Mouse (Mus musculus) cerebellum, postnatal 25 days (tissue): ENCODE results near the gene Ptpa.
"Not testable (repeated sequence)": the region's sequence is repeated elsewhere in the genome, so short reads cannot be mapped to it uniquely, and the experiment has no call there.

Source experiments
- DNase-seq, 2 experiments: peaks; one replicate each; pipeline ENCODE4 v3.0.0; 2021; ENCODE audit warnings: mixed read lengths in 2 of 2

The Ptpa gene

GRCm38 (mm10) chr2:30402843-30403242, 13.0 kb upstream of the Ptpa start:
- no peak for DNase-seq

- peak; percentile 46 to 67 for DNase-seq
Measured at GRCm38 (mm10) chr2:30403870-30404269, 12.0 kb upstream of the Ptpa start.

GRCm38 (mm10) chr2:30407221-30407620, 8.6 kb upstream of the Ptpa start:
- no peak for DNase-seq

GRCm38 (mm10) chr2:30407778-30408177, 8.1 kb upstream of the Ptpa start:
- no peak for DNase-seq

GRCm38 (mm10) chr2:30408452-30409100, 7.3 kb upstream of the Ptpa start:
- DNase-seq = no peak

- DNase-seq = no peak
Measured at GRCm38 (mm10) chr2:30409454-30410176, 6.2 kb upstream of the Ptpa start.

- peak; percentile 56 to 58 for DNase-seq
Measured at GRCm38 (mm10) chr2:30413038-30413973, 2.5 kb upstream of the Ptpa start.

- peak in 1 of 2 experiments; percentile 70 for DNase-seq
Measured at GRCm38 (mm10) chr2:30414101-30414500, 1.7 kb upstream of the Ptpa start.

- no peak for DNase-seq
Measured at GRCm38 (mm10) chr2:30414681-30415080, 1.2 kb upstream of the Ptpa start.

- DNase-seq = peak; percentile 93 to 96
Measured at GRCm38 (mm10) chr2:30415157-30415935, 493 bp upstream of the Ptpa start, which contains the start of gene Crat. Gene Crat, minus strand, starts transcription at chr2:30415813.

- DNase-seq = no peak
Measured at GRCm38 (mm10) chr2:30416649-30416965, 768 bp downstream of the Ptpa start.

- DNase-seq = not testable (repeated sequence)
Measured at GRCm38 (mm10) chr2:30417154-30417553, 1.3 kb downstream of the Ptpa start.

GRCm38 (mm10) chr2:30417595-30418165, 1.8 kb downstream of the Ptpa start:
- no peak for DNase-seq

GRCm38 (mm10) chr2:30418259-30418658, 2.4 kb downstream of the Ptpa start:
- no peak for DNase-seq

- DNase-seq = peak in 1 of 2 experiments; percentile 56
Measured at GRCm38 (mm10) chr2:30419112-30419511, 3.3 kb downstream of the Ptpa start.

- no peak for DNase-seq
Measured at GRCm38 (mm10) chr2:30421432-30421831, 5.6 kb downstream of the Ptpa start.

- DNase-seq = peak in 1 of 2 experiments; percentile 60
Measured at GRCm38 (mm10) chr2:30429156-30429555, 13.3 kb downstream of the Ptpa start.

GRCm38 (mm10) chr2:30435326-30436155, 19.7 kb downstream of the Ptpa start:
- peak; percentile 79 to 85 for DNase-seq

- DNase-seq = no peak
Measured at GRCm38 (mm10) chr2:30436156-30436545, 20.3 kb downstream of the Ptpa start.

GRCm38 (mm10) chr2:30436809-30437208, 21.0 kb downstream of the Ptpa start:
- DNase-seq = no peak

GRCm38 (mm10) chr2:30437791-30438190, 22.0 kb downstream of the Ptpa start:
- DNase-seq = no peak
